8 mouse cellular contexts compared by ENCODE assay signal in genomic region chr6:86599951-86600414, GRCm38 (mm10). TPM values are rescaled to one million over a fixed set of nuclear protein-coding genes. Genes with fewer than 3 reads are reported as not detected.
DNase-seq lines count a peak whose midpoint lies in the region; ATAC-seq and TF ChIP-seq lines count a peak whose summit lies in the region.

No protein-coding gene starts in this region.

- no peak overlapping the region for H3K4me3 ChIP-seq in bone marrow macrophage, adult 2 months (ENCODE audit: insufficient read depth, low read length)

- TF ChIP-seq POLR2A in bone marrow macrophage, adult 2 months (IDR thresholded peaks at IDR 0.05; ENCODE audit: borderline replicate concordance, low read depth, low read length): no peak

- peak; percentile 92 for ATAC-seq in megakaryocyte-erythroid progenitor cell, adult 5-6 weeks (replicated peaks; ENCODE audit: low FRiP score, low TSS enrichment, poor library complexity, severe bottlenecking)
- no peak for ATAC-seq in frontal cortex, adult (ENCODE audit: low TSS enrichment)

- TF ChIP-seq CTCF in bone marrow macrophage, adult 2 months (IDR thresholded peaks at IDR 0.05; ENCODE audit: low read depth, low read length): no peak

- H3K4me1 ChIP-seq in bone marrow macrophage, adult 2 months (ENCODE audit: control insufficient read depth, insufficient read depth, low read length): peaks cover 18% of the 10 kb centered on the region

- peak; percentile 3 for DNase-seq in thymus, postnatal 0 days (ENCODE audit: low spot score)
- no peak for DNase-seq in thymus, postnatal 36 days
- DNase-seq in heart, adult 9 months (ENCODE audit: low spot score in 2 of 2): peak; percentile 55 to 73
- peak; percentile 68 for DNase-seq in kidney, postnatal 14 days
- DNase-seq in left cerebral cortex, adult 11 months (ENCODE audit: low spot score): no peak

- peak overlapping the region; percentile 26; the same call in 1 of the 2 replicates for H3K27ac ChIP-seq in bone marrow macrophage, adult 2 months (ENCODE audit: insufficient read depth, low read depth, low read length)

RNA-seq across cellular contexts. Expression of gene Asprv1, which starts 28.0 kb away (rescaled TPM):
- polyA plus RNA-seq in thymus, postnatal 0 days (2015; fragmentation: Nextera tagmentation; extraction: Ambion mirVana): 6.9 and 9.5 TPM in 2 replicates
- not detected in 2 replicates for polyA plus RNA-seq in bone marrow macrophage, adult 2 months (2012; ENCODE audit: insufficient read depth, insufficient read length, missing spikeins)
- total RNA-seq in megakaryocyte-erythroid progenitor cell, adult 5-6 weeks (2014; fragmentation: Nextera tagmentation): not detected in 2 replicates
- not detected in 2 replicates for total RNA-seq in megakaryocyte-erythroid progenitor cell, adult 5-6 weeks (2017)

Comparison
In these comparisons a context has a peak if more than half of its experiments do, and no peak if none do; other contexts are left out.
1. DNase-seq: peak in thymus, postnatal 0 days (single experiment), heart, adult 9 months (2 of 2) and kidney, postnatal 14 days (single experiment); none in thymus, postnatal 36 days (0 of 2) and left cerebral cortex, adult 11 months (single experiment).